Mouse (Mus musculus): ENCODE data around the gene Fgd4. TPM values are rescaled to one million over a fixed set of nuclear protein-coding genes. Genes with fewer than 3 reads are reported as not detected.

The Fgd4 gene
- total RNA-seq (2023) = under 1 TPM; 0.74 to 0.76 TPM

DNA sequence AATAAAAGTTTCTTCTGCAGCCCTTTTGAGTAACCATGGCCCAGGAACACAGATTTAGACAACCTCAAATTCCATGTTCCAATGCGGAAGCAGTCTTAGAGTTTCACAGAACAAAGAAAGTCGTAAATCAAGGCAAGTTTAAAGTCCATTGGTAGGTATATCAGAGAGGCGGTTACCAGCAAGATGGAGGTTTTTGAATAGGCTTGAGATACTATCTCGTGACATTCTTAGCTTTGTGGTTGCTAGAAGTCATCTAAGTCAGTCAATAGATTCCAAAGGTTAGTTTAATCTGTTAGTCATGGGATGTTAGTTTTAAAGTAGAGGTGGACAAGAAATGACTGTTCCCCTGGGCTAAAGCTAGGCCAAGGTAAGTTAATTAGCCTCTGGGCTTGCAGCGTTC, at the start of gene Fgd4:
TSS of gene Fgd4 (minus strand) at position 89 of the 400 bp plus-strand sequence.

Other genes starting within 250 kb of the Fgd4 start
- gene Dnm1l, start 241.6 kb downstream of the Fgd4 start, total RNA-seq (2023) = 10 to 100 TPM; 67.4 to 69.2 TPM
- not detected for gene Olfr19, start 75.9 kb upstream of the Fgd4 start, total RNA-seq (2023)
- 1 to 10 TPM; 1.6 to 2.3 TPM for gene Spag6l, start 228.9 kb upstream of the Fgd4 start, total RNA-seq (2023)

Measured in T-cell, adult 66 days (primary cell).